Mouse (Mus musculus): ENCODE measurements around the gene Pctp.

DNA sequence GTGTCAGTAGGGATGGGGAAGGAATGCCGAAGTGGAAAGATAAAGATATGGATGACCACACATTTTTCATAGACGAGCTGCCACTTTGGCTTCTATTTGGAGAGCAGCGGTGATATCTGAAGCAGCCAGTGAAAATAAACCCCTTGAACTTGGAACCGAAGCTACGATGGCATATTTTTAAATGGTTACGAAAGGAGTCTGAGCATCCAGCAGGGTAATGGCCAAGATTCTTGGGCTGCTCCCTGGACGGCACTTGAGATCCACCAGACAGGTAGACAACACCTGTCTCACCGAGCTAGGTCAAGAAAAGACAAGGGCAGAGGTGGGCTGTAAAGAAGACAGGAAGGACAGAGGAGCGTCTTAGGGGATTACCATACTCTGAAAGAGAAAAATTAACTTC is 44.6 kb upstream of the Pctp start:
- TF ChIP-seq CTCF (IDR thresholded peaks at IDR 0.05; ENCODE audit: low read depth) (no peak), EP300 (IDR thresholded peaks at IDR 0.05; ENCODE audit: low read depth) (no peak)
